Mouse (Mus musculus): Measurements from ENCODE around the gene Arih1.
"Not testable (repeated sequence)": the region's sequence is repeated elsewhere in the genome, so short reads cannot be mapped to it uniquely, and the experiment has no call there.

Gene Arih1

DNA sequence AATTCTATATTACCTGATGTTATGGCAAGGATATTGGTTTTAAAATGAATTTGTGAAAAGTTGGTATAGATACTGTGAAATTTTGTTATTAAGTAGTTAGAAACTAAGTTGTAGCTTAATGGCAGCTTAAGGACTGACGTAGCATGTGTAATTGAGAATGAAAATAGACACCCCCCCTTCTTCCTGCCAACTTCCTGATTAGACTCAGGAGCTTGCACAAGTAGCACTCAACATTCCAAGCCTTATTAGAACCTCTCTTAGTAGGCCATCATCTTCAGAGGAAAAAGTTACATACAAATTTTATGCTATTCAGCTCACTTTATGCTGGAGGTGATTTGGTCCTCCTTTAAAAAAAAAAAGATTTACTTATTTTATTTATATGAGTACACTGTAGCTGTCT, 22.1 kb downstream of the Arih1 start:
- no peak for DNase-seq (ENCODE audit: low read depth in 1 of 2, low spot score in 2 of 2)

- DNase-seq (ENCODE audit: low read depth in 1 of 2, low spot score in 2 of 2): no peak
Observed at GRCm38 (mm10) chr9:59458997-59459510, 27.4 kb downstream of the Arih1 start.

GRCm38 (mm10) chr9:59458416-59458815, 28.0 kb downstream of the Arih1 start:
- DNase-seq (ENCODE audit: low read depth in 1 of 2, low spot score in 2 of 2): no peak

- no peak for DNase-seq (ENCODE audit: low read depth in 1 of 2, low spot score in 2 of 2)
Observed at GRCm38 (mm10) chr9:59457671-59458070, 28.7 kb downstream of the Arih1 start.

DNA sequence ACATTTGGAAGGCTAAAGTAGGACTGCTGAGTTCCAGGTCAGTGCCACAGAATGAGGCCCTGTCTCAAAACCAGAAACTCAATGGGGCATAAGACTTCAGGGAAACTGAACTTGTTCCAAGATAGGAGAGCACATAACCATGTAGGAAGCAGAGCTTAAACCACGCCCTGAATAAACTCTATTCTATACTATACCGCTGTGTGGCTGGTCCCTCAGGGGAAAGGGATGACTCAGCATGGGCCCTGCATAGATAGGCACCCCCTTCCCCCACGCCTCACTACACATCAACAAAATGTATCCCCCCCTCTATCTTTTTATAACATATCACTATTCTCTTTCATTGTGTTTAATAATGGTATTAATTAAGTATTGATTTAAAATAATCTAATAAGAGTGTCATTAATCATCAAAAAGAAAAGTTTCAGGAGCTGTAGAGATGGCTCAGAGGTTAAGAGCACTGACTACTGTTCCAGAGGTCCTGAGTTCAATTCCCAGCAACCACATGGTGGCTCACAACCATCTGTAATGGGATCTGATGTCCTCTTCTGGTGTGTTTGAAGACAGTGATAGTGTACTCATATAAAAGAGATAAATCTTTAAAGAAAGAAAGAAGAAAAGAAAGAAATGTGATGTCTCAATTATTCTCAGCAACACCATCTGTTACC, 30.9 kb downstream of the Arih1 start:
- DNase-seq (ENCODE audit: low read depth in 1 of 2, low spot score in 2 of 2): no peak

DNA sequence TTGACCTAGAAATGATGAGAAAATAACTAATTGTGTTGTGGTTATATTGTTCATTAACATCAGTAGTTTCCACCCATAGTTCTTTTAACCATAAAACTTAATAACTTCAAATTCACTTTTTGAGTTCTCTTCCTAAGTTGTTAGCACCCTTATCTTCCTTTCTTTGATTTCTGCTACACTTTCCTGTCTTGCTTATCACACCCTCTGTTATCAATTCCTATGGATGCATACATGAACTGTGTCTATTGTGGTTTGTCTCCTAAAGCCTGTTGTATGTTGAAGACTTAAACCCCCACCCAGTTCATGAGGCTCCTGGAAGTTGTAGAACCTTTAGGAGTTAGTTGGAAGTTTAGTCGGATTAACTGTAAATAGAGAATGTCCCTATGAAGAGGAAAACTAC, 52.7 kb downstream of the Arih1 start:
- no peak for DNase-seq (ENCODE audit: low read depth in 1 of 2, low spot score in 2 of 2)

GRCm38 (mm10) chr9:59431626-59432025, 54.8 kb downstream of the Arih1 start:
- DNase-seq (ENCODE audit: low read depth in 1 of 2, low spot score in 2 of 2): no peak

DNA sequence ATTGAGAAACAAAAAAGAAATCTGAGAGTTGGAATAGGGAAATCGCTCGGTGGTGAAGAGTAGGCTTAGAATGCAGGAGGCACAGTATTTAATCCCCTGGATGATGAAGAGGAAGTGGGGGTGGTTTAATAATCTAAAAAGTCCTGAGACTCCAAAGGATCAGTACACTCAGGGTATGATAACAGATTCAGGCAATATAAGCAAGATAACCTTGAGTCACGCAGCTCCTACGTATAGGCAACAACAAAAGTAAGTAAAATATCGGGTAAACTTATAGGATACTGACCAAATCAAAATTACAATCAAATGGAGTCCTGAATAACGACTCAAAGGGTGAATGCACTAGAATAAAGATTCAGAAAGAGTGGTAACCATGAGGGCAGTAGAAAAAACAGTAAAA, 65.9 kb downstream of the Arih1 start:
- DNase-seq (ENCODE audit: low read depth in 1 of 2, low spot score in 2 of 2): no peak

- no peak for DNase-seq (ENCODE audit: low read depth in 1 of 2, low spot score in 2 of 2)
Observed at GRCm38 (mm10) chr9:59407271-59407670, 79.1 kb downstream of the Arih1 start.

GRCm38 (mm10) chr9:59389086-59389485, 97.3 kb downstream of the Arih1 start:
- DNase-seq (ENCODE audit: low read depth in 1 of 2, low spot score in 2 of 2): no peak

- no peak for DNase-seq (ENCODE audit: low read depth in 1 of 2, low spot score in 2 of 2)
Observed at GRCm38 (mm10) chr9:59388311-59388710, 98.1 kb downstream of the Arih1 start.

DNA sequence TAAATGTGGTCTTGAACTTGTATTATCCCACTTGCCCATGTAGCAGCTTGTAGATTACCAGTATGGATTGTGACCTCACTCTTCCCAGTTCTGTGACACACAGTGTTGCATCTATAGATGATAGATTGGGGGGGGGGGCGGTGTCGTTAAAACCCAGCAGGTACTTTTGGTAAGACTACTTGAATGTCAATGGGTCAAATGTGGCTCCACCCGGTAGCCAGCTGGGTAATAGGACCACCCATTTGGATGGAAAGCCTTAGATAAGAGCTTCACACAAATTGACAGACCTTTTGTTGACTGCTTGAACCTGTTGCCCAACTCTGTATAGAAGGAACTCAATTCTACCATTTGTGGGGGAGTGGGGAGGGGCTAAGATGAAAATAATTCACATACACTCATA, 99.0 kb downstream of the Arih1 start:
- DNase-seq (ENCODE audit: low read depth in 1 of 2, low spot score in 2 of 2): no peak

DNA sequence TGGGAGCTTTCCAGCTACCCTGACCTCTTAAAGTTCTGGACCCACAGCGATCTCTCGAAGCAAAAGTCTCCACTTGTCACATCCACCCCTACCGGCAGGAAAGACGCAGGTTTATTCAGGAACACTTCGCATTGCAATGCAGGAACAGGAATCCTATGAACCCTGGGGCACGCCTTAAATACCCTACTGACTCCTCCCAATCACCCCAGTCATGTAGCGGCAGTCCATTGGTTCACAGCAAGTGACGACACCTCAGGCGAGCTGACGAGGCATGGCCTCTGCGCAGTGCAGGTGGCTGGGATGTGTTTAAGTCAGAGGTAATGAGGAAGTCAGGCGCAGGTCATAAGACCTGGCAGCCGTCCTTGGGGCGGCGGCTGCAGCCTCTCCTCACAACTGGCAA, 110.8 kb downstream of the Arih1 start:
- DNase-seq (ENCODE audit: low read depth in 1 of 2, low spot score in 2 of 2): no peak

DNA sequence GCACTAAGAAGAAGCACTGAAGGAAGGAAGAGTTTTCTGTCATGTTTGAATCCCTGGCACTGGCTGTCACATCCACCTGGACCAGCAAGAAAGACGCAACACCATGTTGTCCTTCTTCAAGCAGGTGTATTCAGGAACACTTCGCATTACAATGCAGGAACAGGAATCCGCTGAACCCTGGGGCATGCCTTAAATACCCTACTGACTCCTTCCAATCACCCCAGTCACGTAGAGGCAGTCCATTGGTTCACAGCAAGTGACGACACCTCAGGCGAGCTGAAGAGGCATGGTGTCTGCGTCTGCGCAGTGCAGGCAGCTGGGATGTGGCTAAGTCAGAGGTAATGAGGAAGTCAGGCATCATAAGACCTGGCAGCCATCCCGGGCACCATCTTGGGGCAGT, 116.8 kb downstream of the Arih1 start:
- no peak for DNase-seq (ENCODE audit: low read depth in 1 of 2, low spot score in 2 of 2)

- DNase-seq (ENCODE audit: low read depth in 1 of 2, low spot score in 2 of 2): no peak
Observed at GRCm38 (mm10) chr9:59369220-59369619, 117.2 kb downstream of the Arih1 start.

DNA sequence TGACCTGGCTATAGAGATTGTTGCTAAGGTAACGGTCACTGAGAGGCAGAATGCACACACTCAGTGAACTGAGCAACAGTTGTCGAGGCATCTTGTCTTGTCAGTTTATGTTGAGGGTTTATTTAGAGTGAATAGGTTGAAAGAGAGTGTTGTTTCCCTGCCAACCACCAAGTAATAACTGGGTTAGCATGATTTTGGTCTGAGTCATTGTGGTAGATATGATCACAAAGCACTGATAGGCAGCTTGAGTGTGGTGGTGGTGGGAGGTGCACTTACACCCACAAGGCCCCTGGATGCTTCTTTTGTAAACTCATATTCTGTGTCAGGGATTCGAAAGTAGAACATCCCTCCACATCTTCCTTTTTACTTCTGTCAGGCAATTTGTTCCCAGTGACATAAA, 125.9 kb downstream of the Arih1 start:
- DNase-seq (ENCODE audit: low read depth in 1 of 2, low spot score in 2 of 2): not testable (repeated sequence)

DNA sequence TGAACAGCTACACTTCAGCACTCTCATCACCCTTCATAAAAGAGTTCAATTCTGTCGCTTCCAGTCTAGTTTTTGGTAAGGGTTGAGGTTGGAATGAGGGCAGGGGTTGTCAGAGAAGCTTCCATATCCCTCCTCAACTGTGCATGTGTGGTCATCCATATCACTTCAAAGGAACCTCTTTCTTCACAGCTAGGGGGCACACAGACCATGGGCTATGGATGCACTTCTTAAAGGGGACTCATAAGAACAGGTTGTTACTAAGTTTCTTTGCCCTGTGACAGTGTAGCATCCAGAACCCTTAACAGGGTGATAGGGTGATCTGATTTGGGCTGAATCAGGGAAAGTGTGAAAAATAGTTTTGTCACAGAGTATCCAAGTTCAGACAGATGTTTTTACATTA, 128.4 kb downstream of the Arih1 start:
- DNase-seq (ENCODE audit: low read depth in 1 of 2, low spot score in 2 of 2): not testable (repeated sequence)

DNA sequence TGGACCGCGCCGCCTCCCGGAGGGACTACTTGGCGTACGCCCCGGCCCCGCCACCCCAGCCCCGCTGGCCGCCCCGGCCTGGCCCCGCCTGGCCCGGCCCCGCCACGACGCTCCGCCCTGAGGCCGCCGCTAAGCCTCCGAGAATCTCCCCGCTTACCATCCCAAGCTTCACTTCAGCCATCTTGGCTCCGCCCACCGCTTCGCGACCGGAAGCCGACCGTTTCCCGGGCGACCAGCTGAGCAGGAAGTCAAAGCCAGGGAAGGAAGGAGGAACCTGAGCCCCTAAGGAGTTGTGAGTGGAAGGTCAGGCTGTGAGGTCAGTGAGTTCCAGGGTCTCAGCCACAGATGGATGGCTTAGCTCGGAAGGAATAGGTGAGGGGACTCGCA, 133.2 kb downstream of the Arih1 start, which contains the start of gene Bbs4:
Gene Bbs4 (minus strand): TSS at position 256 of the 387 bp plus-strand sequence.
- peak; percentile 76 to 81 for DNase-seq (ENCODE audit: low read depth in 1 of 2, low spot score in 2 of 2)

GRCm38 (mm10) chr9:59352586-59353252, 133.7 kb downstream of the Arih1 start:
- DNase-seq (ENCODE audit: low read depth in 1 of 2, low spot score in 2 of 2): no peak

DNA sequence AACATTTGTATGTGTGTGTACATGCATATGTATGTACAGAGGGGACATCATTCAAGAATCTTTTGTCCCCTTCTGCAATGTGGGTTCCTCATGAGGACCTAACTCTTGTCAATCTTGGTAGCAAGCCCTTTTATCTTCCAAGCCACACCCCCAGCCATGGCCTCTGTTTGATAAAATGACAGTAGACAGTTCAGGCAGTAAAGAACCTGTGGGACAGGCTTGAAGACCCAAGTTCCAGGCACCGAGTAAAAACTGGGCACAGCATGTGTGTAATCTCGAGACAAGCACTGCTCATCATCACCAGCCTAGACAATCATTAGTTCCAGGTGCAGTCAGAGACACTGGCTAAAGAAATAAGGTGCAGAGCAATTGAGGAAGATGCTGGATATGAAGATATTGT, 140.2 kb downstream of the Arih1 start:
- DNase-seq (ENCODE audit: low read depth in 1 of 2, low spot score in 2 of 2): no peak

GRCm38 (mm10) chr9:59340002-59340401, 146.4 kb downstream of the Arih1 start:
- peak in 1 of 2 experiments; percentile 4 for DNase-seq (ENCODE audit: low read depth in 1 of 2, low spot score in 2 of 2)

GRCm38 (mm10) chr9:59339107-59339506, 147.3 kb downstream of the Arih1 start:
- no peak for DNase-seq (ENCODE audit: low read depth in 1 of 2, low spot score in 2 of 2)

DNA sequence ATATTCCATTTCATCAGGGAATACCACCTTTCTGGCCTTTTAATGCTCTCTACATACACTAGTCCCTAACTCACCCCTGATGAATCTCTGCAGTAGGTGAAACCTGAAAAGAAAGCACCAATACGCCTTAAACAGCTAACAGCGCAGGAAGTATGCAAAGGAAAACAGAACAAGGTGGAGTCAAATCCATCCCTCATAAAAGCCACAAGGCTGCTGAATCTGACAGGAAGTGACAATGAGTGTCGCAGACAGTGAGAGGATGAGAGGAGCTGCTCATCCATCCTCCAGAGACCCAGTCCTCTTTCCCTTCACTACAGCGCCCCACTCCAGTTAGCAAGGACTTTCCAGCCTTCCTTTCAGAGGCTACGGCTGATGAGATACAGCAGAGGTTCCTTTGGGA, 148.0 kb downstream of the Arih1 start:
- no peak for DNase-seq (ENCODE audit: low read depth in 1 of 2, low spot score in 2 of 2)
